Mouse (Mus musculus): ENCODE measurements at regions not wholly inside any gene's neighbourhood (a gene's known extent, or its start where the extent isn't known, plus 50 kb on each side); places are given as distances from the start of the nearest gene placed in this dataset.

DNA sequence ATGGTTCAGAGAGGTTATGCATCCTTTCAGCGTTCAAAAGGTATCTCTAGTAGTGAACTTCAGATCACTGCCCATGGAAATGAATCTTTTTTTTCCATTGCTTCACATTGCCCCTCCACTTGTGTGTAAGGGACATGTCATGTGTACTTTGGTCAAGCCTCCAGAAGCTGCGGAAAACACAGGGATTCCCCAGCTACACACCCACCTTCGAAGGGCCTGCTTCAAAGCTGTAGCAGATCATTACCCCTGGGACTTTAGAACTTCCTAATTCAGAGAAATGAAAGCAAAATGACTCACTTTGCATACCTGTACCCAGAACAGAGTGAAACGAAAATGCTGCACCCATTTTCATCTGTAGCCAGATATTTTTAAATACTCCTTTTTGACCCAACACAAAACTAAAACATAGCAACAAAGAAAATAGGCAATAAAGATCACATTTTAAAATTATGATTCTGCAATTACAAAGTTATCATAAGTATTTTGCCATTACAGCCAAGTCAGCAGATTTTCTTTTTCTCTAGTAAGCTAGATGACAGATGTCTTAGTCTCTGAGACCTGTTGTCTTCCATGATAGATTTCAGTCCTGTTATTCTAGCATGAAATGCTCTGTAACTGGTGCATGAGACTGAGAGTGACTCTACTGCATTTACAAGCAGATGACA is 519.1 kb upstream of the A1bg start (continued):
- peak; percentile 93 for TF ChIP-seq SIN3A (IDR thresholded peaks at IDR 0.05; ENCODE audit: low read length)
- TF ChIP-seq TBP (conservative IDR thresholded peaks at IDR 0.05; ENCODE audit: low read depth, low read length), result peak; percentile 67
- TF ChIP-seq NELFE (IDR thresholded peaks at IDR 0.05; ENCODE audit: low read depth, low read length), result peak; percentile 54; the same call in 1 of the 2 replicates
- peak; percentile 79 for TF ChIP-seq JUN (IDR thresholded peaks at IDR 0.05; ENCODE audit: insufficient read depth, low read depth, low read length)
- TF ChIP-seq ZMIZ1 (IDR thresholded peaks at IDR 0.05; ENCODE audit: low read depth, low read length), result peak; percentile 65; the same call in 1 of the 2 replicates
- TF ChIP-seq BHLHE40 (IDR thresholded peaks at IDR 0.05; ENCODE audit: low read depth, low read length), result peak; percentile 91
- no peak for TF ChIP-seq USF2 (conservative IDR thresholded peaks at IDR 0.05; ENCODE audit: low read depth, low read length)
- peak; percentile 15; the same call in 1 of the 2 replicates for TF ChIP-seq NRF1 (IDR thresholded peaks at IDR 0.05; ENCODE audit: low read depth, low read length)
- peak; percentile 93 for TF ChIP-seq TCF12 (IDR thresholded peaks at IDR 0.05; ENCODE audit: low read depth, low read length)
- peak; percentile 31 for TF ChIP-seq SMC3 (IDR thresholded peaks at IDR 0.05; ENCODE audit: low read depth, low read length)
- peak; percentile 97 for TF ChIP-seq MAFK (IDR thresholded peaks at IDR 0.05; ENCODE audit: insufficient replicate concordance, low read length)
- TF ChIP-seq MAZ (IDR thresholded peaks at IDR 0.05; ENCODE audit: low read depth, low read length), result peak; percentile 89
- no peak for TF ChIP-seq CTCF (conservative IDR thresholded peaks at IDR 0.05 in 1 of 2, IDR thresholded peaks at IDR 0.05 in 1 of 2; ENCODE audit: low read depth in 2 of 2, low read length in 2 of 2)
- peak; percentile 85 for TF ChIP-seq JUND (conservative IDR thresholded peaks at IDR 0.05; ENCODE audit: low read depth, low read length)

DNA sequence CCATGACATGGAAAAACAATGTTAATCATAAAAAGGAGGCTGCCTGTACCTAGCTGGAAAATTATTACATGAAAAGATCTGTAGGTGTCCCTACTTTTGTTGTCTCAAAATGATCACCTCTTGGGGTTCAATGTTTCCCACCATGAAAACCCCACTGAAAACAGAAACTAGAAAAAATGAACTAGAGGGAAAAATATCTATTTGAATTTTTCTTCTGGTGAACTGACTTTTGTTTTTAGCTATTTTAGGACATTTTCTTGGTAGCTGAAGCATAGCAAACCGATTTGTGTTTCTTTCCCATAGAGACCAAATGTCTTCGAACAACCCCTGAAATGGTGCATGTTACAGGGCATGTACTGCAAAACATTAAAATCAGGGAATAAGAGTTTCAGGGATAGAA is 518.2 kb upstream of the A1bg start:
- DNase-seq (ENCODE audit: extremely low read depth), result peak; percentile 35
- Histone ChIP-seq H3K36me3 (replicated peaks in 1 of 2; ENCODE audit: control insufficient read depth in 1 of 2, insufficient read depth in 1 of 2, low read length in 1 of 2) (no peaks in the 10 kb centered on the region), H3K4me2 (ENCODE audit: insufficient read depth, low read depth, poor library complexity, severe bottlenecking) (peak overlapping the region; percentile 95)
- TF ChIP-seq USF1 (IDR thresholded peaks at IDR 0.05; ENCODE audit: low read depth, low read length), result no peak
- peak; percentile 57; the same call in 1 of the 2 replicates for TF ChIP-seq TCF12 (IDR thresholded peaks at IDR 0.05; ENCODE audit: low read depth, low read length)
- TF ChIP-seq CHD1 (IDR thresholded peaks at IDR 0.05; ENCODE audit: low read depth, low read length), result 0 out of 2 replicates have a peak, but pooled peaks have one; percentile 15
- peak; percentile 72 for TF ChIP-seq ZNF384 (IDR thresholded peaks at IDR 0.05; ENCODE audit: low read depth, low read length)
- TF ChIP-seq MXI1 (IDR thresholded peaks at IDR 0.05; ENCODE audit: low read depth, low read length), result no peak
- 0 out of 2 replicates have a peak, but pooled peaks have one; percentile 12 for TF ChIP-seq MYC (IDR thresholded peaks at IDR 0.05; ENCODE audit: low read depth, low read length)
- no peak for TF ChIP-seq MAZ (IDR thresholded peaks at IDR 0.05; ENCODE audit: low read depth, low read length)
- TF ChIP-seq ELF1 (IDR thresholded peaks at IDR 0.05; ENCODE audit: low read depth, low read length), result no peak
- TF ChIP-seq BHLHE40 (IDR thresholded peaks at IDR 0.05; ENCODE audit: low read depth, low read length), result peak; percentile 51
- TF ChIP-seq GABPA (IDR thresholded peaks at IDR 0.05; ENCODE audit: insufficient replicate concordance, low read depth, low read length), result no peak
- no peak for TF ChIP-seq ZC3H11A (IDR thresholded peaks at IDR 0.05; ENCODE audit: low read depth, low read length)
- TF ChIP-seq MEF2A (IDR thresholded peaks at IDR 0.05; ENCODE audit: borderline replicate concordance, low read depth, low read length), result peak; percentile 96
- peak; percentile 78; the same call in 1 of the 2 replicates for TF ChIP-seq EP300 (IDR thresholded peaks at IDR 0.05; ENCODE audit: low read length)
- TF ChIP-seq KAT2A (IDR thresholded peaks at IDR 0.05; ENCODE audit: insufficient replicate concordance, low read length), result no peak
- TF ChIP-seq RAD21 (IDR thresholded peaks at IDR 0.05; ENCODE audit: low read depth, low read length), result no peak; the same call in 1 of the 2 replicates
- no peak; the same call in 1 of the 2 replicates for TF ChIP-seq SMC3 (IDR thresholded peaks at IDR 0.05; ENCODE audit: low read depth, low read length)
- TF ChIP-seq MAFK (IDR thresholded peaks at IDR 0.05; ENCODE audit: insufficient replicate concordance, low read length), result peak; percentile 36; the same call in 1 of the 2 replicates
- no peak for TF ChIP-seq NELFE (IDR thresholded peaks at IDR 0.05; ENCODE audit: low read depth, low read length)
- no peak for TF ChIP-seq POLR2AphosphoS2 (IDR thresholded peaks at IDR 0.05; ENCODE audit: low read depth, low read length)
- no peak for TF ChIP-seq NRF1 (IDR thresholded peaks at IDR 0.05; ENCODE audit: low read depth, low read length)
- no peak for TF ChIP-seq TBP (conservative IDR thresholded peaks at IDR 0.05; ENCODE audit: low read depth, low read length)
- no peak for TF ChIP-seq MAX (IDR thresholded peaks at IDR 0.05; ENCODE audit: low read length)
- peak; percentile 81 for TF ChIP-seq ETS1 (conservative IDR thresholded peaks at IDR 0.05; ENCODE audit: low read depth, low read length)
- no peak for TF ChIP-seq POLR2A (IDR thresholded peaks at IDR 0.05; ENCODE audit: low read depth, low read length)
- no peak for TF ChIP-seq PAX5 (IDR thresholded peaks at IDR 0.05; ENCODE audit: low read length)
- TF ChIP-seq ZKSCAN1 (IDR thresholded peaks at IDR 0.05; ENCODE audit: borderline replicate concordance, low read depth, low read length), result no peak
- TF ChIP-seq IRF4 (IDR thresholded peaks at IDR 0.05; ENCODE audit: low read depth, low read length), result peak; percentile 70; the same call in 1 of the 2 replicates
- TF ChIP-seq HCFC1 (IDR thresholded peaks at IDR 0.05; ENCODE audit: low read depth, low read length), result no peak
- 0 out of 2 replicates have a peak, but pooled peaks have one; percentile 1 for TF ChIP-seq JUN (IDR thresholded peaks at IDR 0.05; ENCODE audit: insufficient read depth, low read depth, low read length)

More for the DNA sequence above, 518.2 kb upstream of the A1bg start:
- Histone ChIP-seq H3K27me3 (replicated peaks) (no peaks in the 10 kb centered on the region), H3K9ac (ENCODE audit: insufficient read depth, low read depth) (peak overlapping the region; percentile 14), H3K27ac (ENCODE audit: insufficient read depth, low read depth) (peak overlapping the region; percentile 95), H3K4me1 (ENCODE audit: control insufficient read depth in 1 of 2, insufficient read depth in 2 of 2) (peaks cover 21 to 58% of the 10 kb centered on the region in 2 experiments), H3K4me3 (replicated peaks in 1 of 3; ENCODE audit: low read depth in 2 of 3, low read length in 2 of 3, poor library complexity in 1 of 3) (no peak overlapping the region), H3K79me2 (replicated peaks; ENCODE audit: control insufficient read depth, extremely low read depth, insufficient read depth, poor library complexity, severe bottlenecking) (no peaks in the 10 kb centered on the region), H3K9me3 (replicated peaks; ENCODE audit: low read length) (no peaks in the 10 kb centered on the region)
- in situ Hi-C loops (cut with MboI; ENCODE audit: low pct_ligation_motif_present, low pct_unique_long_range_greater_than_20kb, low sequenced_read_pairs), result loop anchor here (10.0 kb wide), 1 partner anchor 104 kb away; no protein-coding TSS in a partner anchor
- dilution Hi-C loops (cut with MboI; ENCODE audit: extremely low pct_ligation_motif_present, extremely low pct_unique_long_range_greater_than_20kb, low sequenced_read_pairs), result no loop called here

All from CH12.LX (cell line).